In genomic region chr9:97524861-97525260, GRCm38 (mm10) we compare ENCODE assay signal across 21 mouse cellular contexts.
A peak's percentile ranks its signal among the peaks of the same experiment; 100 is the strongest.
DNase-seq lines count a peak whose midpoint lies in the region; ATAC-seq and TF ChIP-seq lines count a peak whose summit lies in the region.
"Had no signal": no experiment of that assay in that cellular context is flagged by ENCODE, and none has a peak within 500 bp of the region (broad histone marks: within the 10 kb centered on the region; RNA-seq: fewer than 3 reads in every experiment).

No protein-coding gene starts in this region.

- H3K9me3 ChIP-seq in forebrain, embryonic 15.5 days: no peaks in the 10 kb centered on the region
- no peaks in the 10 kb centered on the region for H3K9me3 ChIP-seq in forebrain, embryonic 10.5 days
- no peaks in the 10 kb centered on the region for H3K9me3 ChIP-seq in limb, embryonic 10.5 days (replicated peaks)
- H3K9me3 ChIP-seq: heart, embryonic 13.5 days; hindbrain, embryonic 15.5 days; intestine, embryonic 15.5 days; limb, embryonic 13.5 days; liver, embryonic 13.5 days had no signal

- ATAC-seq in forebrain, embryonic 15.5 days (replicated peaks): no peak
- ATAC-seq: intestine, embryonic 15.5 days had no signal

- no peaks in the 10 kb centered on the region for H3K4me1 ChIP-seq in forebrain, embryonic 15.5 days
- peaks cover 7% of the 10 kb centered on the region for H3K4me1 ChIP-seq in forebrain, embryonic 10.5 days
- H3K4me1 ChIP-seq in limb, embryonic 10.5 days: no peaks in the 10 kb centered on the region
- H3K4me1 ChIP-seq: heart, embryonic 13.5 days; hindbrain, embryonic 15.5 days; intestine, embryonic 15.5 days; limb, embryonic 13.5 days; liver, embryonic 13.5 days had no signal

- 73% methylated on average over 3 of the region's 3 CpGs for WGBS in forebrain, embryonic 15.5 days
- WGBS in forebrain, embryonic 10.5 days: 88% methylated on average over 3 of the region's 3 CpGs
- 81% methylated on average over 3 of the region's 3 CpGs for WGBS in limb, embryonic 10.5 days

- peak overlapping the region; percentile 48; the same call in 1 of the 2 replicates for H3K27ac ChIP-seq in forebrain, embryonic 15.5 days (replicated peaks)
- H3K27ac ChIP-seq in forebrain, embryonic 10.5 days: no peak overlapping the region
- peak overlapping the region; percentile 51 for H3K27ac ChIP-seq in layer of hippocampus, adult 2 months
- no peak overlapping the region for H3K27ac ChIP-seq in limb, embryonic 10.5 days
- H3K27ac ChIP-seq: heart, embryonic 13.5 days; hindbrain, embryonic 15.5 days; intestine, embryonic 15.5 days; limb, embryonic 13.5 days; liver, embryonic 13.5 days had no signal

- no peak overlapping the region for H3K9ac ChIP-seq in forebrain, embryonic 15.5 days (replicated peaks)
- H3K9ac ChIP-seq: heart, embryonic 13.5 days; hindbrain, embryonic 15.5 days; intestine, embryonic 15.5 days; limb, embryonic 13.5 days; liver, embryonic 13.5 days; lung, embryonic 14.5 days had no signal

- H3K4me3 ChIP-seq in forebrain, embryonic 15.5 days: no peak overlapping the region
- H3K4me3 ChIP-seq in forebrain, embryonic 10.5 days: no peak overlapping the region
- H3K4me3 ChIP-seq in layer of hippocampus, adult 2 months: no peak overlapping the region
- H3K4me3 ChIP-seq in limb, embryonic 10.5 days: no peak overlapping the region
- H3K4me3 ChIP-seq: heart, embryonic 13.5 days; hindbrain, embryonic 15.5 days; intestine, embryonic 15.5 days; limb, embryonic 13.5 days; liver, embryonic 13.5 days had no signal

- H3K4me2 ChIP-seq in forebrain, embryonic 15.5 days (replicated peaks): no peak overlapping the region
- H3K4me2 ChIP-seq: heart, embryonic 13.5 days; hindbrain, embryonic 15.5 days; intestine, embryonic 15.5 days; limb, embryonic 13.5 days; liver, embryonic 13.5 days; lung, embryonic 14.5 days had no signal

- no peaks in the 10 kb centered on the region for H3K27me3 ChIP-seq in forebrain, embryonic 15.5 days
- H3K27me3 ChIP-seq in forebrain, embryonic 10.5 days (ENCODE audit: poor library complexity, severe bottlenecking): no peaks in the 10 kb centered on the region
- no peaks in the 10 kb centered on the region for H3K27me3 ChIP-seq in limb, embryonic 10.5 days (ENCODE audit: low read depth, poor library complexity, severe bottlenecking)
- H3K27me3 ChIP-seq: heart, embryonic 13.5 days; hindbrain, embryonic 15.5 days; intestine, embryonic 15.5 days; limb, embryonic 13.5 days; liver, embryonic 13.5 days had no signal

- no peak for DNase-seq in forebrain, embryonic 10.5 days (ENCODE audit: extremely low spot score, low spot score)
- peak in 1 of 2 experiments; percentile 13 for DNase-seq in layer of hippocampus, adult 2 months (ENCODE audit: low spot score in 2 of 2)
- no peak for DNase-seq in layer of hippocampus, postnatal 14 days (ENCODE audit: low spot score in 2 of 2)
- peak; percentile 18 to 42 for DNase-seq in left cerebral cortex, adult 18-20 months (ENCODE audit: low spot score in 2 of 2)
- DNase-seq in right cerebral cortex, postnatal 14 days: peak; percentile 11
- DNase-seq in spleen, postnatal 14 days (ENCODE audit: low spot score in 2 of 2): no peak
- no peak for DNase-seq in limb, embryonic 10.5 days (ENCODE audit: low spot score)
- DNase-seq: cerebellum, adult 11 months; cerebellum, postnatal 10 days; gastrocnemius, postnatal 10 days; heart, adult 18-20 months; kidney, postnatal 36 days; liver, embryonic 13.5 days; lung, embryonic 14.5 days; lung, postnatal 36 days; thymus, postnatal 14 days had no signal

- no peaks in the 10 kb centered on the region for H3K36me3 ChIP-seq in forebrain, embryonic 15.5 days
- no peaks in the 10 kb centered on the region for H3K36me3 ChIP-seq in forebrain, embryonic 10.5 days (replicated peaks)
- H3K36me3 ChIP-seq in limb, embryonic 10.5 days: no peaks in the 10 kb centered on the region
- H3K36me3 ChIP-seq: heart, embryonic 13.5 days; hindbrain, embryonic 15.5 days; intestine, embryonic 15.5 days; limb, embryonic 13.5 days; liver, embryonic 13.5 days had no signal

- TF ChIP-seq CTCF in layer of hippocampus, adult 2 months (conservative IDR thresholded peaks at IDR 0.05): no peak

Comparison
In these comparisons a context has a peak if more than half of its experiments do, and no peak if none do; other contexts are left out.
1. H3K27ac ChIP-seq: peak in forebrain, embryonic 15.5 days (single experiment) and layer of hippocampus, adult 2 months (single experiment); none in forebrain, embryonic 10.5 days (single experiment) and limb, embryonic 10.5 days (single experiment).
2. DNase-seq: peak in left cerebral cortex, adult 18-20 months (2 of 2) and right cerebral cortex, postnatal 14 days (single experiment); none in forebrain, embryonic 10.5 days (single experiment), layer of hippocampus, postnatal 14 days (0 of 2), spleen, postnatal 14 days (0 of 2) and limb, embryonic 10.5 days (single experiment).